Mouse (Mus musculus) embryo, embryonic 11 days (tissue): ENCODE results near the gene Mapkapk2.

ENCODE experiments used
- DNase-seq: peaks from one replicate; pipeline ENCODE4 v3.0.0-alpha.2; 2015

Gene Mapkapk2

GRCm38 (mm10) chr1:131079762-131080161, 17.9 kb downstream of the Mapkapk2 start:
- no peak for DNase-seq

- peak; percentile 73 for DNase-seq
These were observed 18.8 kb downstream of the Mapkapk2 start for GRCm38 (mm10) chr1:131078761-131079330.

GRCm38 (mm10) chr1:131075098-131075791, 22.4 kb downstream of the Mapkapk2 start:
- DNase-seq = no peak

- no peak for DNase-seq
These were observed 23.1 kb downstream of the Mapkapk2 start for GRCm38 (mm10) chr1:131074524-131074938.

- no peak for DNase-seq
These were observed 25.1 kb downstream of the Mapkapk2 start for GRCm38 (mm10) chr1:131072376-131072990.

GRCm38 (mm10) chr1:131069010-131069409, 28.6 kb downstream of the Mapkapk2 start:
- no peak for DNase-seq

GRCm38 (mm10) chr1:131068011-131068727, 29.5 kb downstream of the Mapkapk2 start:
- DNase-seq = no peak

GRCm38 (mm10) chr1:131064202-131064601, 33.4 kb downstream of the Mapkapk2 start:
- DNase-seq = no peak

GRCm38 (mm10) chr1:131062821-131063220, 34.8 kb downstream of the Mapkapk2 start:
- no peak for DNase-seq

GRCm38 (mm10) chr1:131061740-131062254, 35.8 kb downstream of the Mapkapk2 start:
- DNase-seq = no peak

GRCm38 (mm10) chr1:131060290-131061253, 37.1 kb downstream of the Mapkapk2 start:
- DNase-seq = peak; percentile 59

- DNase-seq = no peak
These were observed 37.8 kb downstream of the Mapkapk2 start for GRCm38 (mm10) chr1:131059841-131060240.

GRCm38 (mm10) chr1:131059411-131059810, 38.2 kb downstream of the Mapkapk2 start:
- no peak for DNase-seq

GRCm38 (mm10) chr1:131058431-131058830, 39.2 kb downstream of the Mapkapk2 start:
- DNase-seq = no peak

GRCm38 (mm10) chr1:131054251-131054650, 43.4 kb downstream of the Mapkapk2 start:
- DNase-seq = no peak

- DNase-seq = no peak
These were observed 44.0 kb downstream of the Mapkapk2 start for GRCm38 (mm10) chr1:131053656-131054055.

- DNase-seq = peak; percentile 85
These were observed 44.4 kb downstream of the Mapkapk2 start for GRCm38 (mm10) chr1:131053239-131053638.

- no peak for DNase-seq
These were observed 46.6 kb downstream of the Mapkapk2 start for GRCm38 (mm10) chr1:131051073-131051472.

GRCm38 (mm10) chr1:131050617-131051016, 47.0 kb downstream of the Mapkapk2 start:
- DNase-seq = no peak

- no peak for DNase-seq
These were observed 47.6 kb downstream of the Mapkapk2 start for GRCm38 (mm10) chr1:131050011-131050410.

GRCm38 (mm10) chr1:131049361-131049806, 48.2 kb downstream of the Mapkapk2 start:
- DNase-seq = no peak

GRCm38 (mm10) chr1:131048946-131049345, 48.7 kb downstream of the Mapkapk2 start:
- DNase-seq = no peak
